30 mouse cellular contexts compared by ENCODE assay signal in the genomic region with DNA sequence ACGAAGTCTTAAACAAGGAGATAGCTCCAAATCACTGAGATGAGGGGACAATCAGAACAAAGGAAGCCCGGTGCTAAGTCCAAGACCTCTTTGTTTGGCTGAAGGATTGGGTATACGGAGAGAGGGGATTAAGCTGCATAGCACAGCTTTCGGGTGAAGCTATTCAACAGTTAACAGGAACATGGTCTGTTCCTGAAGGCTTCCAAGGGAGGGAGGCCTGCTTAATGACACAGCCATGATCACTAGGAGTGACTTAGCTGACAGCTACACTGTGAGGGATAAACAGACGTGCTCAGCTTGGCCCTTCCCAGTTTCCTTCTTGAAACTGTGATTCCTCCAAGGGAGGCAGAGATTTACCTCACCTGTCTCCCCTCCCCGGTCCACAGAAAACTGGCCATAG. TPM values are rescaled to one million over a fixed set of nuclear protein-coding genes. Genes with fewer than 3 reads are reported as not detected.
A peak's percentile ranks its signal among the peaks of the same experiment; 100 is the strongest.
DNase-seq lines count a peak whose midpoint lies in the region; ATAC-seq and TF ChIP-seq lines count a peak whose summit lies in the region.
"Had no signal": no experiment of that assay in that cellular context is flagged by ENCODE, and none has a peak within 500 bp of the region (broad histone marks: within the 10 kb centered on the region; RNA-seq: fewer than 3 reads in every experiment).

No protein-coding gene starts in this region.

- ATAC-seq in forebrain, embryonic 11.5 days (replicated peaks; ENCODE audit: low FRiP score), result peak; percentile 71; the same call in 1 of the 2 replicates
- ATAC-seq in forebrain, embryonic 13.5 days, result no peak
- ATAC-seq in forebrain, embryonic 14.5 days, result no peak
- ATAC-seq in midbrain, embryonic 14.5 days (ENCODE audit: low FRiP score, low TSS enrichment), result no peak
- ATAC-seq: intestine, postnatal 0 days had no signal

- no peak overlapping the region for H3K4me2 ChIP-seq in forebrain, embryonic 11.5 days (ENCODE audit: low read depth, low read length, severe bottlenecking)
- no peak overlapping the region for H3K4me2 ChIP-seq in forebrain, embryonic 13.5 days
- H3K4me2 ChIP-seq in forebrain, embryonic 14.5 days (ENCODE audit: low read length), result no peak overlapping the region
- H3K4me2 ChIP-seq in midbrain, embryonic 14.5 days (ENCODE audit: low read length), result no peak overlapping the region
- H3K4me2 ChIP-seq: embryonic facial prominence, embryonic 15.5 days; heart, embryonic 11.5 days; hindbrain, embryonic 13.5 days; limb, embryonic 12.5 days; liver, embryonic 15.5 days; lung, embryonic 14.5 days; neural tube, embryonic 12.5 days; stomach, embryonic 15.5 days had no signal

- H3K9ac ChIP-seq in forebrain, embryonic 11.5 days (ENCODE audit: low read length), result no peak overlapping the region
- no peak overlapping the region for H3K9ac ChIP-seq in forebrain, embryonic 13.5 days
- no peak overlapping the region for H3K9ac ChIP-seq in forebrain, embryonic 14.5 days (ENCODE audit: low read length)
- no peak overlapping the region for H3K9ac ChIP-seq in midbrain, embryonic 14.5 days (replicated peaks; ENCODE audit: low read length)
- H3K9ac ChIP-seq: embryonic facial prominence, embryonic 15.5 days; hindbrain, embryonic 13.5 days; limb, embryonic 12.5 days; liver, embryonic 15.5 days; lung, embryonic 14.5 days; neural tube, embryonic 12.5 days; stomach, embryonic 15.5 days had no signal

- DNase-seq in forebrain, embryonic 11.5 days (ENCODE audit: low spot score), result peak; percentile 53
- DNase-seq in brain, embryonic 14.5 days (ENCODE audit: low read depth), result peak; percentile 58
- DNase-seq in forebrain, embryonic 14.5 days (ENCODE audit: low spot score), result peak; percentile 24
- DNase-seq in midbrain, embryonic 14.5 days, result peak; percentile 54
- no peak for DNase-seq in testis, postnatal 14 days (ENCODE audit: low spot score)
- DNase-seq in right cerebral cortex, postnatal 4 days, result no peak
- DNase-seq: adrenal gland, postnatal 25 days; B cell, adult 2 months; cerebellum, adult 2 months; cerebellum, postnatal 14 days; gastrocnemius, postnatal 36 days; heart, adult 18-20 months; heart, postnatal 36 days; kidney, adult 9 months; kidney, postnatal 10 days; layer of hippocampus, adult 9-11 months; lung, embryonic 14.5 days; lung, postnatal 14 days; right cerebral cortex, postnatal 14 days; thymus, postnatal 25 days had no signal

- 5% methylated on average over 6 of the region's 6 CpGs for WGBS in forebrain, embryonic 11.5 days
- 3% methylated on average over 6 of the region's 6 CpGs for WGBS in forebrain, embryonic 13.5 days
- WGBS in forebrain, embryonic 14.5 days, result 1% methylated on average over 6 of the region's 6 CpGs
- 7% methylated on average over 6 of the region's 6 CpGs for WGBS in midbrain, embryonic 14.5 days

- H3K4me1 ChIP-seq in forebrain, embryonic 11.5 days (replicated peaks; ENCODE audit: control insufficient read depth, insufficient read depth, low read length), result peaks cover 3% of the 10 kb centered on the region; the same call in 1 of the 2 replicates
- H3K4me1 ChIP-seq in forebrain, embryonic 13.5 days, result peaks cover 23% of the 10 kb centered on the region
- H3K4me1 ChIP-seq in forebrain, embryonic 14.5 days (ENCODE audit: control insufficient read depth, insufficient read depth, low read length), result peaks cover 5% of the 10 kb centered on the region
- H3K4me1 ChIP-seq in midbrain, embryonic 14.5 days (ENCODE audit: control insufficient read depth, insufficient read depth, low read length), result peaks cover 9% of the 10 kb centered on the region; the same call in 1 of the 2 replicates
- H3K4me1 ChIP-seq: liver, embryonic 15.5 days; neural tube, embryonic 12.5 days; stomach, embryonic 15.5 days had no signal

- no peak overlapping the region for H3K27ac ChIP-seq in forebrain, embryonic 11.5 days (ENCODE audit: low read depth, low read length)
- H3K27ac ChIP-seq in forebrain, embryonic 13.5 days, result no peak overlapping the region
- no peak overlapping the region; the same call in 1 of the 2 replicates for H3K27ac ChIP-seq in forebrain, embryonic 14.5 days (ENCODE audit: low read depth, low read length)
- H3K27ac ChIP-seq in midbrain, embryonic 14.5 days (replicated peaks; ENCODE audit: low read depth, low read length), result no peak overlapping the region
- H3K27ac ChIP-seq: embryonic facial prominence, embryonic 15.5 days; hindbrain, embryonic 13.5 days; limb, embryonic 12.5 days; liver, embryonic 15.5 days; neural tube, embryonic 12.5 days; stomach, embryonic 15.5 days had no signal

- TF ChIP-seq POLR2A in brain, embryonic 14.5 days (IDR thresholded peaks at IDR 0.05; ENCODE audit: borderline replicate concordance, extremely low read depth, insufficient read depth, insufficient read length, poor library complexity, severe bottlenecking), result no peak

- no peaks in the 10 kb centered on the region for H3K36me3 ChIP-seq in forebrain, embryonic 11.5 days (ENCODE audit: control insufficient read depth, insufficient read depth, low read length)
- no peaks in the 10 kb centered on the region for H3K36me3 ChIP-seq in forebrain, embryonic 13.5 days (ENCODE audit: poor library complexity, severe bottlenecking)
- no peaks in the 10 kb centered on the region for H3K36me3 ChIP-seq in forebrain, embryonic 14.5 days (ENCODE audit: control insufficient read depth, insufficient read depth, low read length)
- no peaks in the 10 kb centered on the region for H3K36me3 ChIP-seq in midbrain, embryonic 14.5 days (ENCODE audit: control insufficient read depth, insufficient read depth, low read length)
- H3K36me3 ChIP-seq: embryonic facial prominence, embryonic 15.5 days; hindbrain, embryonic 13.5 days; limb, embryonic 12.5 days; liver, embryonic 15.5 days; neural tube, embryonic 12.5 days; stomach, embryonic 15.5 days had no signal

- H3K9me3 ChIP-seq in forebrain, embryonic 11.5 days (ENCODE audit: control insufficient read depth, low read length), result no peaks in the 10 kb centered on the region
- H3K9me3 ChIP-seq in forebrain, embryonic 13.5 days (replicated peaks), result no peaks in the 10 kb centered on the region
- no peaks in the 10 kb centered on the region for H3K9me3 ChIP-seq in forebrain, embryonic 14.5 days (replicated peaks; ENCODE audit: control insufficient read depth, low read length)
- no peaks in the 10 kb centered on the region for H3K9me3 ChIP-seq in midbrain, embryonic 14.5 days (ENCODE audit: control insufficient read depth, low read length)
- H3K9me3 ChIP-seq: embryonic facial prominence, embryonic 15.5 days; hindbrain, embryonic 13.5 days; limb, embryonic 12.5 days; liver, embryonic 15.5 days; neural tube, embryonic 12.5 days; stomach, embryonic 15.5 days had no signal

- no peak overlapping the region for H3K4me3 ChIP-seq in forebrain, embryonic 11.5 days (ENCODE audit: low read depth, low read length)
- H3K4me3 ChIP-seq in forebrain, embryonic 13.5 days, result no peak overlapping the region
- no peak overlapping the region for H3K4me3 ChIP-seq in forebrain, embryonic 14.5 days (ENCODE audit: low read depth, low read length)
- no peak overlapping the region for H3K4me3 ChIP-seq in midbrain, embryonic 14.5 days (replicated peaks; ENCODE audit: low read depth, low read length)
- H3K4me3 ChIP-seq: embryonic facial prominence, embryonic 15.5 days; hindbrain, embryonic 13.5 days; limb, embryonic 12.5 days; liver, embryonic 15.5 days; myocyte; neural tube, embryonic 12.5 days; stomach, embryonic 15.5 days had no signal

- TF ChIP-seq CTCF in brain, embryonic 14.5 days (IDR thresholded peaks at IDR 0.05; ENCODE audit: borderline replicate concordance, extremely low read depth, insufficient read depth, insufficient read length), result no peak

- no peaks in the 10 kb centered on the region for H3K27me3 ChIP-seq in forebrain, embryonic 11.5 days (ENCODE audit: control insufficient read depth, insufficient read depth, low read length)
- no peaks in the 10 kb centered on the region for H3K27me3 ChIP-seq in forebrain, embryonic 13.5 days
- no peaks in the 10 kb centered on the region for H3K27me3 ChIP-seq in forebrain, embryonic 14.5 days (replicated peaks; ENCODE audit: control insufficient read depth, insufficient read depth, low read length)
- H3K27me3 ChIP-seq in midbrain, embryonic 14.5 days (ENCODE audit: control insufficient read depth, insufficient read depth, low read length), result no peaks in the 10 kb centered on the region
- H3K27me3 ChIP-seq: embryonic facial prominence, embryonic 15.5 days; limb, embryonic 12.5 days; liver, embryonic 15.5 days; neural tube, embryonic 12.5 days; stomach, embryonic 15.5 days had no signal

RNA-seq across cellular contexts. Expression of a gene that starts 41.0 kb away (rescaled TPM):
- polyA plus RNA-seq in forebrain, embryonic 11.5 days (2014; fragmentation: Nextera tagmentation; extraction: Ambion mirVana), result 21.5 and 25.5 TPM in 2 replicates
- polyA plus RNA-seq in forebrain, embryonic 13.5 days (2015; fragmentation: Nextera tagmentation; extraction: Ambion mirVana), result 62.1 and 81.3 TPM in 2 replicates
- polyA plus RNA-seq in brain, embryonic 14.5 days (2012; rRNA removed), result 37.4 and 42.7 TPM in 2 replicates
- 97.5 and 105 TPM in 2 replicates for polyA plus RNA-seq in forebrain, embryonic 14.5 days (2014; fragmentation: Nextera tagmentation; extraction: Ambion mirVana)
- polyA plus RNA-seq in midbrain, embryonic 14.5 days (2014; fragmentation: Nextera tagmentation; extraction: Ambion mirVana), result 59.5 and 75.6 TPM in 2 replicates

Comparison
In these comparisons a context has a peak if more than half of its experiments do, and no peak if none do; other contexts are left out.
1. DNase-seq: peak in forebrain, embryonic 11.5 days (single experiment), brain, embryonic 14.5 days (single experiment), forebrain, embryonic 14.5 days (single experiment) and midbrain, embryonic 14.5 days (single experiment); none in testis, postnatal 14 days (single experiment) and right cerebral cortex, postnatal 4 days (single experiment).